Mouse (Mus musculus): ENCODE results near the gene Cfap157. TPM values are rescaled to one million over a fixed set of nuclear protein-coding genes. Genes with fewer than 3 reads are reported as not detected.
A peak's percentile ranks its signal among the peaks of the same experiment; 100 is the strongest.

Cfap157 gene
- polyA plus RNA-seq, 1 experiment: not detected

- WGBS: 80% methylated on average over 5 of the region's 5 CpGs
- TF ChIP-seq CTCF (conservative IDR thresholded peaks at IDR 0.05; ENCODE audit: insufficient read depth, insufficient read length, low read depth, low read length) (no peak), POLR2A (IDR thresholded peaks at IDR 0.05; ENCODE audit: low read depth, low read length) (no peak)
- H3K27ac ChIP-seq (ENCODE audit: insufficient read depth, low read depth, low read length): no peak overlapping the region
- H3K4me1 ChIP-seq (ENCODE audit: control insufficient read depth, insufficient read depth, low read length): no peaks in the 10 kb centered on the region
- no peaks in the 10 kb centered on the region for H3K36me3 ChIP-seq (ENCODE audit: control insufficient read depth, insufficient read depth, low read length)
- DNase-seq: no peak
- H3K27me3 ChIP-seq (replicated peaks; ENCODE audit: control insufficient read depth, insufficient read depth, low read length): no peaks in the 10 kb centered on the region
- no peak overlapping the region for H3K4me3 ChIP-seq (ENCODE audit: insufficient read depth, low read depth, low read length)
Measured at GRCm38 (mm10) chr2:32769327-32770085, 14.7 kb downstream of the Cfap157 start.

- DNase-seq: peak; percentile 62
- Histone ChIP-seq H3K36me3 (ENCODE audit: control insufficient read depth, insufficient read depth, low read length) (no peaks in the 10 kb centered on the region), H3K4me1 (ENCODE audit: control insufficient read depth, insufficient read depth, low read length) (no peaks in the 10 kb centered on the region), H3K27me3 (replicated peaks; ENCODE audit: control insufficient read depth, insufficient read depth, low read length) (no peaks in the 10 kb centered on the region), H3K27ac (ENCODE audit: insufficient read depth, low read depth, low read length) (no peak overlapping the region), H3K4me3 (ENCODE audit: insufficient read depth, low read depth, low read length) (no peak overlapping the region)
- no peak for TF ChIP-seq CTCF (conservative IDR thresholded peaks at IDR 0.05; ENCODE audit: insufficient read depth, insufficient read length, low read depth, low read length)
- TF ChIP-seq POLR2A (IDR thresholded peaks at IDR 0.05; ENCODE audit: low read depth, low read length): no peak
- WGBS: 57% methylated on average over 19 of the region's 19 CpGs
Measured at GRCm38 (mm10) chr2:32768661-32769285, 15.5 kb downstream of the Cfap157 start.

GRCm38 (mm10) chr2:32767241-32767640, 17.0 kb downstream of the Cfap157 start:
- TF ChIP-seq POLR2A (IDR thresholded peaks at IDR 0.05; ENCODE audit: low read depth, low read length) (no peak), CTCF (conservative IDR thresholded peaks at IDR 0.05; ENCODE audit: insufficient read depth, insufficient read length, low read depth, low read length) (no peak)
- Histone ChIP-seq H3K36me3 (ENCODE audit: control insufficient read depth, insufficient read depth, low read length) (no peaks in the 10 kb centered on the region), H3K27ac (ENCODE audit: insufficient read depth, low read depth, low read length) (no peak overlapping the region), H3K4me3 (ENCODE audit: insufficient read depth, low read depth, low read length) (no peak overlapping the region), H3K4me1 (ENCODE audit: control insufficient read depth, insufficient read depth, low read length) (no peaks in the 10 kb centered on the region), H3K27me3 (replicated peaks; ENCODE audit: control insufficient read depth, insufficient read depth, low read length) (no peaks in the 10 kb centered on the region)
- WGBS: 74% methylated on average over 12 of the region's 12 CpGs
- peak; percentile 57 for DNase-seq

GRCm38 (mm10) chr2:32763353-32763752, 20.9 kb downstream of the Cfap157 start:
- Histone ChIP-seq H3K4me3 (ENCODE audit: insufficient read depth, low read depth, low read length) (no peak overlapping the region), H3K36me3 (ENCODE audit: control insufficient read depth, insufficient read depth, low read length) (no peaks in the 10 kb centered on the region), H3K4me1 (ENCODE audit: control insufficient read depth, insufficient read depth, low read length) (peaks cover 5% of the 10 kb centered on the region), H3K27me3 (replicated peaks; ENCODE audit: control insufficient read depth, insufficient read depth, low read length) (no peaks in the 10 kb centered on the region), H3K27ac (ENCODE audit: insufficient read depth, low read depth, low read length) (no peak overlapping the region)
- DNase-seq: no peak
- 85% methylated on average over 3 of the region's 3 CpGs for WGBS
- TF ChIP-seq POLR2A (IDR thresholded peaks at IDR 0.05; ENCODE audit: low read depth, low read length): no peak
- 0 out of 2 replicates have a peak, but pooled peaks have one; percentile 31 for TF ChIP-seq CTCF (conservative IDR thresholded peaks at IDR 0.05; ENCODE audit: insufficient read depth, insufficient read length, low read depth, low read length)

- Histone ChIP-seq H3K4me3 (ENCODE audit: insufficient read depth, low read depth, low read length) (no peak overlapping the region), H3K36me3 (ENCODE audit: control insufficient read depth, insufficient read depth, low read length) (no peaks in the 10 kb centered on the region), H3K27me3 (replicated peaks; ENCODE audit: control insufficient read depth, insufficient read depth, low read length) (no peaks in the 10 kb centered on the region), H3K27ac (ENCODE audit: insufficient read depth, low read depth, low read length) (no peak overlapping the region), H3K4me1 (ENCODE audit: control insufficient read depth, insufficient read depth, low read length) (peaks cover 5% of the 10 kb centered on the region)
- no peak for DNase-seq
- 64% methylated on average over 4 of the region's 4 CpGs for WGBS
- TF ChIP-seq POLR2A (IDR thresholded peaks at IDR 0.05; ENCODE audit: low read depth, low read length) (no peak), CTCF (conservative IDR thresholded peaks at IDR 0.05; ENCODE audit: insufficient read depth, insufficient read length, low read depth, low read length) (no peak)
Measured at GRCm38 (mm10) chr2:32761859-32762258, 22.4 kb downstream of the Cfap157 start.

GRCm38 (mm10) chr2:32761361-32761760, 22.9 kb downstream of the Cfap157 start:
- H3K4me1 ChIP-seq (ENCODE audit: control insufficient read depth, insufficient read depth, low read length): peaks cover 5% of the 10 kb centered on the region
- no peaks in the 10 kb centered on the region for H3K27me3 ChIP-seq (replicated peaks; ENCODE audit: control insufficient read depth, insufficient read depth, low read length)
- 93% methylated on average over 14 of the region's 14 CpGs for WGBS
- no peaks in the 10 kb centered on the region for H3K36me3 ChIP-seq (ENCODE audit: control insufficient read depth, insufficient read depth, low read length)
- H3K4me3 ChIP-seq (ENCODE audit: insufficient read depth, low read depth, low read length): no peak overlapping the region
- DNase-seq: no peak
- H3K27ac ChIP-seq (ENCODE audit: insufficient read depth, low read depth, low read length): no peak overlapping the region
- TF ChIP-seq POLR2A (IDR thresholded peaks at IDR 0.05; ENCODE audit: low read depth, low read length): no peak
- no peak for TF ChIP-seq CTCF (conservative IDR thresholded peaks at IDR 0.05; ENCODE audit: insufficient read depth, insufficient read length, low read depth, low read length)

- no peak overlapping the region for H3K4me3 ChIP-seq (ENCODE audit: insufficient read depth, low read depth, low read length)
- DNase-seq: no peak
- no peaks in the 10 kb centered on the region; the same call in 1 of the 2 replicates for H3K36me3 ChIP-seq (ENCODE audit: control insufficient read depth, insufficient read depth, low read length)
- no peak for TF ChIP-seq CTCF (conservative IDR thresholded peaks at IDR 0.05; ENCODE audit: insufficient read depth, insufficient read length, low read depth, low read length)
- no peak for TF ChIP-seq POLR2A (IDR thresholded peaks at IDR 0.05; ENCODE audit: low read depth, low read length)
- peaks cover 5% of the 10 kb centered on the region for H3K4me1 ChIP-seq (ENCODE audit: control insufficient read depth, insufficient read depth, low read length)
- H3K27me3 ChIP-seq (replicated peaks; ENCODE audit: control insufficient read depth, insufficient read depth, low read length): no peaks in the 10 kb centered on the region
- H3K27ac ChIP-seq (ENCODE audit: insufficient read depth, low read depth, low read length): peak overlapping the region; percentile 18; the same call in 1 of the 2 replicates
- WGBS: 94% methylated on average over 2 of the region's 2 CpGs
Measured at GRCm38 (mm10) chr2:32759001-32759400, 25.2 kb downstream of the Cfap157 start.
